Comparison of ENCODE assay signal across 11 mouse cellular contexts in genomic region chr3:79879246-79879645, GRCm38 (mm10). TPM values are rescaled to one million over a fixed set of nuclear protein-coding genes. Genes with fewer than 3 reads are reported as not detected.
A peak's percentile ranks its signal among the peaks of the same experiment; 100 is the strongest.
DNase-seq lines count a peak whose midpoint lies in the region; ATAC-seq and TF ChIP-seq lines count a peak whose summit lies in the region.
"Had no signal": no experiment of that assay in that cellular context is flagged by ENCODE, and none has a peak within 500 bp of the region (broad histone marks: within the 10 kb centered on the region; RNA-seq: fewer than 3 reads in every experiment).

No protein-coding gene starts in this region.

- ATAC-seq in heart, embryonic 12.5 days (ENCODE audit: insufficient number of reproducible peaks, low FRiP score) = no peak
- no peak for ATAC-seq in liver, embryonic 11.5 days (replicated peaks; ENCODE audit: low FRiP score)
- no peak for ATAC-seq in embryonic facial prominence, embryonic 14.5 days (ENCODE audit: low read depth)
- peak; percentile 44; the same call in 1 of the 2 replicates for ATAC-seq in midbrain, postnatal 0 days (ENCODE audit: low FRiP score)
- ATAC-seq: CD4-positive, CD25-positive, alpha-beta regulatory T cell, adult 4 months had no signal

- H3K27me3 ChIP-seq in heart, embryonic 12.5 days (replicated peaks) = no peaks in the 10 kb centered on the region
- H3K27me3 ChIP-seq in liver, embryonic 11.5 days (replicated peaks; ENCODE audit: control insufficient read depth, insufficient read depth, low read length) = no peaks in the 10 kb centered on the region
- H3K27me3 ChIP-seq in embryonic facial prominence, embryonic 14.5 days (replicated peaks; ENCODE audit: control insufficient read depth, insufficient read depth, low read length) = no peaks in the 10 kb centered on the region
- H3K27me3 ChIP-seq in midbrain, postnatal 0 days (ENCODE audit: insufficient read depth, low read length) = no peaks in the 10 kb centered on the region
- H3K27me3 ChIP-seq: liver, embryonic 13.5 days had no signal

- no peak overlapping the region; the same call in 1 of the 2 replicates for H3K4me3 ChIP-seq in heart, embryonic 12.5 days
- H3K4me3 ChIP-seq in liver, embryonic 11.5 days (ENCODE audit: low read depth, low read length) = no peak overlapping the region
- H3K4me3 ChIP-seq in embryonic facial prominence, embryonic 14.5 days (ENCODE audit: low read depth, low read length) = no peak overlapping the region
- no peak overlapping the region for H3K4me3 ChIP-seq in midbrain, postnatal 0 days (ENCODE audit: low read depth, low read length)
- H3K4me3 ChIP-seq: liver, embryonic 13.5 days had no signal

- H3K9me3 ChIP-seq in heart, embryonic 12.5 days (replicated peaks) = no peaks in the 10 kb centered on the region
- H3K9me3 ChIP-seq in liver, embryonic 11.5 days (ENCODE audit: control insufficient read depth, low read length) = no peaks in the 10 kb centered on the region
- no peaks in the 10 kb centered on the region for H3K9me3 ChIP-seq in embryonic facial prominence, embryonic 14.5 days (ENCODE audit: control insufficient read depth, low read length)
- no peaks in the 10 kb centered on the region for H3K9me3 ChIP-seq in midbrain, postnatal 0 days (ENCODE audit: low read length)
- H3K9me3 ChIP-seq: liver, embryonic 13.5 days had no signal

- peak overlapping the region; percentile 50 for H3K4me2 ChIP-seq in heart, embryonic 12.5 days
- peak overlapping the region; percentile 11; the same call in 1 of the 2 replicates for H3K4me2 ChIP-seq in liver, embryonic 11.5 days
- no peak overlapping the region for H3K4me2 ChIP-seq in embryonic facial prominence, embryonic 14.5 days (ENCODE audit: low read depth, low read length)
- 0 out of 2 replicates have a peak overlapping the region, but pooled peaks have one; percentile 10 for H3K4me2 ChIP-seq in midbrain, postnatal 0 days (ENCODE audit: low read depth, low read length, poor library complexity, severe bottlenecking)
- H3K4me2 ChIP-seq: liver, embryonic 13.5 days had no signal

- no peak overlapping the region for H3K27ac ChIP-seq in heart, embryonic 12.5 days (ENCODE audit: poor library complexity, severe bottlenecking)
- no peak overlapping the region for H3K27ac ChIP-seq in liver, embryonic 11.5 days (ENCODE audit: low read depth, low read length)
- H3K27ac ChIP-seq in embryonic facial prominence, embryonic 14.5 days (replicated peaks; ENCODE audit: low read depth, low read length) = no peak overlapping the region
- H3K27ac ChIP-seq in midbrain, postnatal 0 days (ENCODE audit: low read depth, low read length) = no peak overlapping the region
- H3K27ac ChIP-seq: liver, embryonic 13.5 days had no signal

- TF ChIP-seq CTCF in midbrain, postnatal 0 days (IDR thresholded peaks at IDR 0.05) = no peak

- peaks cover 8% of the 10 kb centered on the region for H3K4me1 ChIP-seq in heart, embryonic 12.5 days (replicated peaks)
- H3K4me1 ChIP-seq in liver, embryonic 11.5 days (replicated peaks; ENCODE audit: control insufficient read depth, insufficient read depth, low read length) = 0 out of 2 replicates have a peak, but pooled peaks cover under 1% of the 10 kb centered on the region
- H3K4me1 ChIP-seq in embryonic facial prominence, embryonic 14.5 days (ENCODE audit: control insufficient read depth, insufficient read depth, low read length) = peaks cover under 1% of the 10 kb centered on the region; the same call in 1 of the 2 replicates
- no peaks in the 10 kb centered on the region for H3K4me1 ChIP-seq in midbrain, postnatal 0 days (ENCODE audit: insufficient read depth, low read length)
- H3K4me1 ChIP-seq: liver, embryonic 13.5 days had no signal

- no peak for DNase-seq in heart, adult 8-10 months (ENCODE audit: low spot score)
- DNase-seq in liver, embryonic 11.5 days (ENCODE audit: low spot score) = no peak
- DNase-seq in liver = no peak
- peak; percentile 38 for DNase-seq in embryonic facial prominence, embryonic 14.5 days (ENCODE audit: low spot score)
- no peak for DNase-seq in midbrain, postnatal 0 days (ENCODE audit: low spot score)
- DNase-seq in urinary bladder, adult 2 months (ENCODE audit: low spot score) = no peak
- no peak for DNase-seq in urinary bladder, postnatal 10 days (ENCODE audit: low spot score)
- DNase-seq: cerebellum, postnatal 10 days; liver, embryonic 13.5 days had no signal

- WGBS in heart, embryonic 12.5 days = 36% methylated on average over 9 of the region's 9 CpGs
- WGBS in liver, embryonic 11.5 days = 57% methylated on average over 9 of the region's 9 CpGs
- 55% methylated on average over 9 of the region's 9 CpGs for WGBS in embryonic facial prominence, embryonic 14.5 days
- WGBS in midbrain, postnatal 0 days = 33% methylated on average over 9 of the region's 9 CpGs

- H3K36me3 ChIP-seq in heart, embryonic 12.5 days = no peaks in the 10 kb centered on the region
- no peaks in the 10 kb centered on the region for H3K36me3 ChIP-seq in liver, embryonic 11.5 days (ENCODE audit: control insufficient read depth, insufficient read depth, low read length)
- H3K36me3 ChIP-seq in embryonic facial prominence, embryonic 14.5 days (ENCODE audit: control insufficient read depth, insufficient read depth, low read length) = no peaks in the 10 kb centered on the region
- no peaks in the 10 kb centered on the region for H3K36me3 ChIP-seq in midbrain, postnatal 0 days (ENCODE audit: insufficient read depth, low read length)
- H3K36me3 ChIP-seq: liver, embryonic 13.5 days had no signal

- 0 out of 2 replicates have a peak overlapping the region, but pooled peaks have one; percentile 51 for H3K9ac ChIP-seq in heart, embryonic 12.5 days
- H3K9ac ChIP-seq in liver, embryonic 11.5 days (ENCODE audit: low read depth, low read length) = no peak overlapping the region
- H3K9ac ChIP-seq in embryonic facial prominence, embryonic 14.5 days (ENCODE audit: low read depth, low read length) = no peak overlapping the region
- no peak overlapping the region for H3K9ac ChIP-seq in midbrain, postnatal 0 days (replicated peaks; ENCODE audit: low read length, poor library complexity, severe bottlenecking)
- H3K9ac ChIP-seq: liver, embryonic 13.5 days had no signal

RNA-seq across cellular contexts. Expression of gene Fam198b, which starts 5.1 kb away (rescaled TPM):
- 61.4 and 61.8 TPM in 2 replicates for polyA plus RNA-seq in heart, embryonic 12.5 days (2016; fragmentation: Nextera tagmentation; extraction: Ambion mirVana)
- total RNA-seq in heart, adult 8-10 months (2022) = 10 to 100 TPM in 3 of 4 experiments, 1 to 10 TPM in 1; 10.0 to 15.6 (median 15.2) TPM
- polyA plus RNA-seq in liver, embryonic 11.5 days (2014; fragmentation: Nextera tagmentation; extraction: Ambion mirVana) = 4.8 and 5.9 TPM in 2 replicates
- polyA plus RNA-seq in embryonic facial prominence, embryonic 14.5 days (2014; fragmentation: Nextera tagmentation; extraction: Ambion mirVana) = 9.3 and 9.4 TPM in 2 replicates
- total RNA-seq in midbrain, postnatal 0 days (2014; rRNA removed) = 0.94 and 1.3 TPM in 2 replicates
- 0.65 and 1.3 TPM in 2 replicates for polyA plus RNA-seq in midbrain, postnatal 0 days (2015; fragmentation: Nextera tagmentation; extraction: Ambion mirVana)
- polyA plus RNA-seq in urinary bladder, adult 2 months (2012; rRNA removed) = 13.7 and 15.5 TPM in 2 replicates
- polyA plus RNA-seq: CD4-positive, CD25-positive, alpha-beta regulatory T cell, adult 4 months had no signal

RNA-seq across cellular contexts. Expression of gene Tmem144, which starts 26.7 kb away (rescaled TPM):
- polyA plus RNA-seq in heart, embryonic 12.5 days (2016; fragmentation: Nextera tagmentation; extraction: Ambion mirVana) = 12.6 and 13.5 TPM in 2 replicates
- 10 to 100 TPM; 14.9 to 20.3 (median 16.1) TPM for total RNA-seq in heart, adult 8-10 months (2022)
- polyA plus RNA-seq in liver, embryonic 11.5 days (2014; fragmentation: Nextera tagmentation; extraction: Ambion mirVana) = 3.3 and 4.9 TPM in 2 replicates
- 3.3 and 4.6 TPM in 2 replicates for polyA plus RNA-seq in embryonic facial prominence, embryonic 14.5 days (2014; fragmentation: Nextera tagmentation; extraction: Ambion mirVana)
- total RNA-seq in midbrain, postnatal 0 days (2014; rRNA removed) = 1.2 and 1.9 TPM in 2 replicates
- 1.8 and 2.4 TPM in 2 replicates for polyA plus RNA-seq in midbrain, postnatal 0 days (2015; fragmentation: Nextera tagmentation; extraction: Ambion mirVana)
- polyA plus RNA-seq in urinary bladder, adult 2 months (2012; rRNA removed) = 0.32 and 0.50 TPM in 2 replicates
- polyA plus RNA-seq: CD4-positive, CD25-positive, alpha-beta regulatory T cell, adult 4 months had no signal
